Mouse (Mus musculus) intestine, embryonic 15.5 days (tissue): ENCODE data around the gene Ptger4. TPM values are rescaled to one million over a fixed set of nuclear protein-coding genes. Genes with fewer than 3 reads are reported as not detected.

Experiments
- ATAC-seq: fragments of 200-750 bp; cut with Nextera tagmentation; 2 replicates; pipeline ENCODE4 v1.8.0; 2017; ENCODE audit warnings: moderate TSS enrichment, moderate library complexity
- H3K27ac ChIP-seq: fragments of 300-500 bp; sonication (generic); 2 replicates; pipeline ENCODE4 v1.5.1; 2015; ENCODE audit warnings: mild to moderate bottlenecking, inconsistent platforms
- H3K27me3 ChIP-seq: fragments of 300-500 bp; sonication (generic); replicated peaks from 2 replicates; pipeline ENCODE4 v1.6.1; 2015; ENCODE audit warnings: inconsistent platforms
- H3K36me3 ChIP-seq: fragments of 300-500 bp; sonication (generic); 2 replicates; pipeline ENCODE4 v1.6.1; 2015; ENCODE audit warnings: inconsistent platforms
- H3K4me1 ChIP-seq: fragments of 300-500 bp; sonication (generic); replicated peaks from 2 replicates; pipeline ENCODE4 v1.6.1; 2015; ENCODE audit warnings: inconsistent platforms
- H3K4me2 ChIP-seq: fragments of 300-500 bp; sonication (generic); replicated peaks from 2 replicates; pipeline ENCODE4 v1.6.1; 2015; ENCODE audit warnings: mild to moderate bottlenecking, inconsistent platforms
- H3K4me3 ChIP-seq: fragments of 300-500 bp; sonication (generic); replicated peaks from 2 replicates; pipeline ENCODE4 v1.5.1; 2015; ENCODE audit warnings: inconsistent platforms
- H3K9ac ChIP-seq: fragments of 300-500 bp; sonication (generic); 2 replicates; pipeline ENCODE4 v1.6.1; 2015; ENCODE audit warnings: inconsistent platforms
- H3K9me3 ChIP-seq: fragments of 300-500 bp; sonication (generic); 2 replicates; pipeline ENCODE4 v1.6.1; 2016; ENCODE audit warnings: inconsistent platforms
- WGBS: fragments of 180-500 bp; shearing (Covaris S2); methylation state at CpG from one replicate; pipeline ENCODE4 v1.1.7; 2015; 5-methylcytosine and 5-hydroxymethylcytosine counted together
- polyA plus RNA-seq: library from polyadenylated mRNA; unstranded; fragments of >200 nt; fragmentation: Nextera tagmentation; extraction: Ambion mirVana; gene quantifications from 2 replicates; pipeline ENCODE4 v1.2.1, GENCODE M21; 2015

Ptger4 gene
- polyA plus RNA-seq, 1 experiment from 2014 or later = 5.4 TPM

DNA sequence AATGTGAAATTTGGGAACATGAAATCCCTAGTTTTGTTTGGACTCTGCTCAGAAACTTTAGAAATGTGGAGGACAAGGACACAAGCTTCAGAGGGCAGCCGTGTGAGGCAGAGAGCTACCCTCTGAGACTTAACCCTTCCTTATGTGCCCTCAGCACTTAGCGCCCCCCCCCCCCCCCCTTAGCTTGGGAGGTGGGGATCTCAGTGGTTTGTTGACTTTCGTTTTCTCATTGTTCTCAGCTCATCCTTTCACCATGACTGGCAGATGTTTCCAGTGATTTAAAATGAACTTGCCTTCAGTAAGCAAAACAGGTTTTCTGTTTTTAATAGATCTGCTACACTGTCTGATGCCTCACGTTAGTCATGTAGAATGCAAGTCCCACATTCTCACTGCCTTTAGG lies 56.9 kb downstream of the Ptger4 start:
- Histone ChIP-seq H3K4me1 (peaks cover 17% of the 10 kb centered on the region), H3K4me3 (no peak overlapping the region), H3K36me3 (0 out of 2 replicates have a peak, but pooled peaks cover 3% of the 10 kb centered on the region), H3K4me2 (no peak overlapping the region), H3K9ac (no peak overlapping the region), H3K9me3 (no peaks in the 10 kb centered on the region), H3K27ac (no peak overlapping the region), H3K27me3 (no peaks in the 10 kb centered on the region)
- no peak for ATAC-seq
- 62% methylated on average over 4 of the region's 4 CpGs for WGBS

GRCm38 (mm10) chr15:5186293-5186675 lies 57.7 kb downstream of the Ptger4 start:
- Histone ChIP-seq H3K4me3 (peak overlapping the region; percentile 98), H3K27ac (no peak overlapping the region), H3K4me1 (peaks cover 17% of the 10 kb centered on the region), H3K27me3 (no peaks in the 10 kb centered on the region), H3K36me3 (0 out of 2 replicates have a peak, but pooled peaks cover 3% of the 10 kb centered on the region), H3K9ac (peak overlapping the region; percentile 92), H3K4me2 (peak overlapping the region; percentile 69), H3K9me3 (no peaks in the 10 kb centered on the region)
- ATAC-seq = no peak
- 26% methylated on average over 10 of the region's 10 CpGs for WGBS

GRCm38 (mm10) chr15:5185366-5186292 lies 58.4 kb downstream of the Ptger4 start, which contains the start of gene Ttc33:
Gene Ttc33 (plus strand): TSS chr15:5185525.
- WGBS = under 1% methylated on average over 55 of the region's 55 CpGs
- H3K9me3 ChIP-seq = no peaks in the 10 kb centered on the region
- peak; percentile 92 for ATAC-seq

DNA sequence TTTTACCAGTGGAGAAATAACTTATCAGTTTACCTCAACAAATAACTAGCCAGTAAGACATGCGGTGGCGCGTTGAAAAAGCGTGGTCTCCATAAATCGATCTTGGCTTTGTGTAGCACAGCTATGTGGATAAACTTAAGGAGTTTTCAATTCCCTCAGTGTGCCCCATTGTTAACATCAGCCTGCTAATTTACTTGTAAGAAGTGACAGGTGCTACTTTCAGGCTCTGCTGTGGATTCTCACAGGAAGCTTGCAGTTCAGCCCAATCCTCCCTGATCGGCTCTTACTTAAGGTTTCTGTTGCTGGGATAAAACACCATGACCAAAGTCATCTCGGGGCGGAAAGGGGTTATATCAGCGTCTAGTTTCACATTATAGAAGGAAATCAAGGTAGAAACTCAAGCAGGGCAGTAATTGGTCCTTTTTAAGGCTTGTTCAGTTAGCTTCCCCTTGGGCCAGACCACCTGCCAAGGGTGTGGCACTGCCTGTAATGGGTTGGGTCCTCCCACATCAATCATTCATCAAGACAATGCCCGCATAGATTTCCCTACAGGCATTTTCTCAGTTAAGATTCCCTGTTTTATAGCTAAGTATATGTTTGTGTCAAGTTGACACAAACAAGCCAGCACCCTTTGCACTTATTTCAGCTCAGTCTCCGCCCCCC lies 59.2 kb downstream of the Ptger4 start:
- Histone ChIP-seq H3K9me3 (no peaks in the 10 kb centered on the region), H3K9ac (peak overlapping the region; percentile 92), H3K27me3 (no peaks in the 10 kb centered on the region), H3K4me1 (peaks cover 17% of the 10 kb centered on the region), H3K27ac (peak overlapping the region; percentile 79), H3K4me2 (peak overlapping the region; percentile 69), H3K36me3 (no peaks in the 10 kb centered on the region), H3K4me3 (peak overlapping the region; percentile 98)
- WGBS = 32% methylated on average over 11 of the region's 11 CpGs
- peak; percentile 72 for ATAC-seq

More at GRCm38 (mm10) chr15:5185366-5186292, 58.4 kb downstream of the Ptger4 start, which contains the start of gene Ttc33:
- H3K27me3 ChIP-seq = no peaks in the 10 kb centered on the region
- peaks cover 17% of the 10 kb centered on the region for H3K4me1 ChIP-seq
- peak within 1 kb of the TSS; percentile 69 for H3K4me2 ChIP-seq
- H3K4me3 ChIP-seq = peak within 1 kb of the TSS; percentile 98
- H3K9ac ChIP-seq = peak within 1 kb of the TSS; percentile 92
- peak within 1 kb of the TSS; percentile 79 for H3K27ac ChIP-seq
- 0 out of 2 replicates have a peak, but pooled peaks cover 3% of the 10 kb centered on the region for H3K36me3 ChIP-seq

DNA sequence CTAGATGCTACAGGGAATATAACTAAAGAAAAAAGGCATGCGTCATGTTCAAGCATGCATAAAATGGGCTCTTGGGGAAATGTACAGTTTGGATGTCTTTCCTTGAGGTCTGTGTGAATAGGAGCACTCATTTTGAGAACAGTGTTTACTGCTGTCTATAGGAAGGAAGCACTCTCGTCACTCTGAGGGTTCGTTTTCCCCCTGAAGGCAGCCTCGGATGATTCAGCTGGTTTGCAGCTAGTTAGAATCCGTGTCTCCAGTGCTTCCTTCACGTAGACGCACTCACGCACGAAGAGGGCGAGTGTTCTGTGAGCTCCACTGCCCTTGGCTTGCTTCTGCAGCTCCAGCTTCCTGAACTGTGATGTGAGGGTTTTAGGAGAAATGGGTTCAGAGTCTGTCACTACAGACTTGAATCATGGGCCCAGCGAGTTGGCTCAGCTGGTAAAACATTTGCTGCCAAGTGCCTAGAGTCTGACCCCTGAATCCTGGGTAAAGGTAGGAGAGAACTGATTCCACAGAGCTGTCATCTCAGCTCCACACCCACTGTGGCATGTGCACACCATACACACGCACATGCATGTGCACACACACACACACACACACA lies 70.7 kb downstream of the Ptger4 start:
- Histone ChIP-seq H3K4me1 (no peaks in the 10 kb centered on the region), H3K27ac (no peak overlapping the region), H3K9ac (no peak overlapping the region), H3K4me3 (no peak overlapping the region), H3K27me3 (no peaks in the 10 kb centered on the region), H3K4me2 (no peak overlapping the region), H3K36me3 (peaks cover 9% of the 10 kb centered on the region), H3K9me3 (no peaks in the 10 kb centered on the region)
- ATAC-seq = no peak
- 89% methylated on average over 12 of the region's 12 CpGs for WGBS

DNA sequence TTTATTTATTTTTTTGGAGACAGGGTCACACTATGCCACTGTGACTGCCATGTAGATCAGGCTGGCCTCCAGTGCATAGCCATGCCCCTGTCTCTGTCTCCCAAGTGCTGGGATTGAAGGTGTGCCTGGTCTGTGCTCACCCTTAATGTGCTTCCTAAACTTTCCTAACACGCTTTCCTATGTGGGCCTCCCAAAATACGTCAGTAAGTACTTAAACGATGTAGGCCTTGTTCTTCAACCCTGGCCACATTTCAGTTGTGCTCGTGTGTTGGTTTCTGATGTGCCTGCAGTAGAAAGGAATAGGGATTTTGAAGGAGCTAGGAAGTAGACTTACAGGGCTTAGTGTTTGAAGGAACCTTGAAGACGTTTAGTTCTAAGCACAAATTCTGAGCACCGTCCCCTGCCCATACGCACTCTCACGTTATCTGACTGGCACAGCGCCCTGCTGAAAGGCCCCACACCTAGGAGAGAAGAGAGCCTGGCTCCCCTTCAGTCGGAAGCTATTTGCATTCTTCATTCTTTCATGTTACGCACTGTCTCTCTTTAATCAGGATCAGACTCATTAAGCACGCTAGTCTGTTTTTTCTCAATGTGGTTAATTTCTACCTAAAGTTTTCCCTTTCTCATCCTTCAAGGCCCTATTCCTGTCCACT lies 78.7 kb downstream of the Ptger4 start:
- 88% methylated on average over 12 of the region's 12 CpGs for WGBS
- Histone ChIP-seq H3K4me3 (no peak overlapping the region), H3K9me3 (no peaks in the 10 kb centered on the region), H3K27ac (no peak overlapping the region), H3K27me3 (no peaks in the 10 kb centered on the region), H3K9ac (no peak overlapping the region), H3K4me1 (no peaks in the 10 kb centered on the region), H3K4me2 (no peak overlapping the region), H3K36me3 (peaks cover 5% of the 10 kb centered on the region; the same call in 1 of the 2 replicates)
- ATAC-seq = no peak

GRCm38 (mm10) chr15:5158827-5159226 lies 85.2 kb downstream of the Ptger4 start:
- H3K9ac ChIP-seq = no peak overlapping the region
- no peaks in the 10 kb centered on the region for H3K36me3 ChIP-seq
- H3K4me1 ChIP-seq = peaks cover 9% of the 10 kb centered on the region
- no peak overlapping the region for H3K4me3 ChIP-seq
- WGBS = 59% methylated on average over 6 of the region's 6 CpGs
- no peak overlapping the region for H3K27ac ChIP-seq
- H3K27me3 ChIP-seq = no peaks in the 10 kb centered on the region
- H3K9me3 ChIP-seq = no peaks in the 10 kb centered on the region
- H3K4me2 ChIP-seq = no peak overlapping the region
- peak; percentile 61 for ATAC-seq

DNA sequence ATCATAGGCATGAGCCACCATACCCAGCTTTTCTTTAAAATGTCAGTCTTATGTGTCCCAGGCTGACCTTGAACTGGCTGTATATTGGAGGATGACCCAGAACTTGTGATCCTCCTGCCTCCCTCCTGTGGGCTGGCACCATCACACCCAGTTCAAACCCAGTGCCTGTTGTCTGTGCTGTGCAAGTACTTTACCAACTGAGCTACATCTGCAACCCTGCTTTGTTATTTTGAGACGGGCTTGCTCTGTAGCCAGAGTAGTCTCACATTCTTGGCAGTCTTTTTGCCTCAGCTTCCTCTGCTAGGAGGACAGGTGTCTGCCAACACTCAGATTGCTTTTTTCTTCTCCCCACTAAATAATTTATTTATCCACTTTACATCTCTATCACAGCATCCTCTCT lies 86.6 kb downstream of the Ptger4 start:
- 70% methylated on average over 1 of the region's 1 CpGs for WGBS
- Histone ChIP-seq H3K36me3 (no peaks in the 10 kb centered on the region), H3K9ac (no peak overlapping the region), H3K4me1 (peaks cover 9% of the 10 kb centered on the region), H3K27ac (no peak overlapping the region), H3K4me3 (no peak overlapping the region), H3K9me3 (no peaks in the 10 kb centered on the region), H3K4me2 (no peak overlapping the region), H3K27me3 (no peaks in the 10 kb centered on the region)
- ATAC-seq = no peak

Other genes with a start within 250 kb of the Ptger4 start
- 0.11 and 0.14 TPM in 2 replicates for gene C7, start 180.4 kb downstream of the Ptger4 start, polyA plus RNA-seq
- 1.7 and 1.8 TPM in 2 replicates for gene Card6, start 135.6 kb downstream of the Ptger4 start, polyA plus RNA-seq
- 531 and 618 TPM in 2 replicates for gene Rpl37, start 127.5 kb downstream of the Ptger4 start, polyA plus RNA-seq
- gene Prkaa1, start 100.3 kb downstream of the Ptger4 start, polyA plus RNA-seq = 22.9 and 25.9 TPM in 2 replicates
- 32.9 and 38.2 TPM in 2 replicates for gene Ttc33, start 58.7 kb downstream of the Ptger4 start, polyA plus RNA-seq